Mouse (Mus musculus) forebrain, postnatal 0 days (tissue): ENCODE results near the gene Kcnma1. TPM values are rescaled to one million over a fixed set of nuclear protein-coding genes. Genes with fewer than 3 reads are reported as not detected.

Source experiments
- ATAC-seq: fragments of 200-750 bp; cut with Nextera tagmentation; 2 replicates; pipeline ENCODE4 v1.8.0; 2017; ENCODE audit warnings: mild to moderate bottlenecking, moderate library complexity
- DNase-seq: peaks from one replicate; pipeline ENCODE4 v3.0.0-alpha.2; 2015
- H3K27ac ChIP-seq: fragments of 300-500 bp; sonication (generic); 2 replicates; pipeline ENCODE4 v1.5.1; 2014; ENCODE audit warnings: low read depth, mild to moderate bottlenecking, antibody characterized with exemption, low read length, moderate library complexity, mixed read lengths
- H3K27me3 ChIP-seq: fragments of 300-500 bp; sonication (generic); 2 replicates; pipeline ENCODE4 v1.6.1; 2014; ENCODE audit warnings: mild to moderate bottlenecking, low read length, mixed read lengths; ENCODE audit not compliant: insufficient read depth
- H3K36me3 ChIP-seq: fragments of 300-500 bp; sonication (generic); 2 replicates; pipeline ENCODE4 v1.6.1; 2014; ENCODE audit warnings: mild to moderate bottlenecking, moderate library complexity; ENCODE audit not compliant: insufficient read depth
- H3K4me1 ChIP-seq: fragments of 300-500 bp; sonication (generic); 2 replicates; pipeline ENCODE4 v1.6.1; 2014; ENCODE audit warnings: antibody characterized with exemption; ENCODE audit not compliant: insufficient read depth
- H3K4me2 ChIP-seq: fragments of 300-500 bp; sonication (generic); 2 replicates; pipeline ENCODE4 v1.6.1; 2014; ENCODE audit warnings: low read depth, mild to moderate bottlenecking, moderate library complexity
- H3K4me3 ChIP-seq: fragments of 300-500 bp; sonication (generic); 2 replicates; pipeline ENCODE4 v1.5.1; 2014; ENCODE audit warnings: low read depth, low read length, mixed read lengths
- H3K9ac ChIP-seq: fragments of 300-500 bp; sonication (generic); 2 replicates; pipeline ENCODE4 v1.6.1; 2014; ENCODE audit warnings: mild to moderate bottlenecking
- H3K9me3 ChIP-seq: fragments of 300-500 bp; sonication (generic); 2 replicates; pipeline ENCODE4 v1.6.1; 2016; ENCODE audit warnings: low read length
- CTCF ChIP-seq: sonication (generic); IDR thresholded peaks from 2 replicates; pipeline ENCODE4 v1.5.1; 2016; ENCODE audit warnings: antibody characterized with exemption, control low read depth, low read depth
- WGBS: fragments of 180-500 bp; shearing (Covaris S2); extraction: QIAGEN DNeasy Blood & Tissue Kit; methylation state at CpG from one replicate; pipeline ENCODE4 v1.1.7; 2014; 5-methylcytosine and 5-hydroxymethylcytosine counted together
- polyA plus RNA-seq: library from polyadenylated mRNA; unstranded; fragments of >200 nt; fragmentation: Nextera tagmentation; extraction: Ambion mirVana; gene quantifications from 2 replicates; pipeline ENCODE4 v1.2.1, GENCODE M21; 2015
- total RNA-seq: library from RNA; depleted of rRNA; stranded (reverse); fragments of >200 nt; gene quantifications from 2 replicates; pipeline ENCODE4 v1.2.3, GENCODE M21; 2014

The Kcnma1 gene
- total and polyA plus RNA-seq, 2 experiments from 2014 or later: 18.7 to 35.8 TPM

GRCm38 (mm10) chr14:23877561-23877960 is 136.7 kb downstream of the Kcnma1 start:
- ATAC-seq: no peak
- no peak overlapping the region for H3K27ac ChIP-seq
- no peak for TF ChIP-seq CTCF

GRCm38 (mm10) chr14:23874545-23874944 is 139.7 kb downstream of the Kcnma1 start:
- no peak for TF ChIP-seq CTCF
- WGBS: 92% methylated on average over 2 of the region's 2 CpGs
- no peaks in the 10 kb centered on the region for H3K27me3 ChIP-seq
- no peak for DNase-seq
- H3K36me3 ChIP-seq: no peaks in the 10 kb centered on the region
- no peak overlapping the region for H3K4me2 ChIP-seq
- no peak overlapping the region for H3K27ac ChIP-seq
- H3K4me3 ChIP-seq: no peak overlapping the region
- H3K9me3 ChIP-seq: no peaks in the 10 kb centered on the region
- no peak overlapping the region for H3K9ac ChIP-seq
- ATAC-seq: no peak
- H3K4me1 ChIP-seq: no peaks in the 10 kb centered on the region

More at GRCm38 (mm10) chr14:23877561-23877960, 136.7 kb downstream of the Kcnma1 start:
- Histone ChIP-seq H3K4me2 (no peak overlapping the region), H3K9me3 (no peaks in the 10 kb centered on the region), H3K4me1 (no peaks in the 10 kb centered on the region), H3K27me3 (no peaks in the 10 kb centered on the region), H3K4me3 (no peak overlapping the region), H3K9ac (no peak overlapping the region), H3K36me3 (no peaks in the 10 kb centered on the region)
- 85% methylated on average over 5 of the region's 5 CpGs for WGBS
- DNase-seq: no peak

- Histone ChIP-seq H3K27me3 (no peaks in the 10 kb centered on the region), H3K36me3 (no peaks in the 10 kb centered on the region), H3K9ac (no peak overlapping the region), H3K4me3 (no peak overlapping the region), H3K4me1 (no peaks in the 10 kb centered on the region), H3K27ac (no peak overlapping the region), H3K4me2 (no peak overlapping the region), H3K9me3 (no peaks in the 10 kb centered on the region)
- ATAC-seq (no peak), DNase-seq (no peak)
- WGBS: 71% methylated on average over 4 of the region's 4 CpGs
- no peak for TF ChIP-seq CTCF
Measured at GRCm38 (mm10) chr14:23857034-23857433, 157.3 kb downstream of the Kcnma1 start.

GRCm38 (mm10) chr14:23854946-23855345 is 159.3 kb downstream of the Kcnma1 start:
- H3K27me3 ChIP-seq: no peaks in the 10 kb centered on the region
- no peak overlapping the region for H3K4me3 ChIP-seq
- no peaks in the 10 kb centered on the region for H3K36me3 ChIP-seq
- H3K9ac ChIP-seq: no peak overlapping the region
- 75% methylated on average over 2 of the region's 2 CpGs for whole genome bisulfite sequencing
- H3K27ac ChIP-seq: no peak overlapping the region
- no peak overlapping the region for H3K4me2 ChIP-seq
- no peak for DNase-seq
- no peaks in the 10 kb centered on the region for H3K9me3 ChIP-seq
- no peaks in the 10 kb centered on the region for H3K4me1 ChIP-seq
- no peak for ATAC-seq
- no peak for TF ChIP-seq CTCF

- Histone ChIP-seq H3K9me3 (no peaks in the 10 kb centered on the region), H3K4me3 (no peak overlapping the region), H3K27me3 (no peaks in the 10 kb centered on the region), H3K36me3 (no peaks in the 10 kb centered on the region), H3K9ac (no peak overlapping the region), H3K4me2 (no peak overlapping the region), H3K27ac (no peak overlapping the region), H3K4me1 (no peaks in the 10 kb centered on the region)
- ATAC-seq (peak; percentile 74), DNase-seq (peak; percentile 10)
- no peak for TF ChIP-seq CTCF
- WGBS: 10% methylated on average over 6 of the region's 6 CpGs
Measured at GRCm38 (mm10) chr14:23848529-23849141, 165.7 kb downstream of the Kcnma1 start.

- H3K9me3 ChIP-seq: no peaks in the 10 kb centered on the region
- no peak for ATAC-seq
- H3K4me3 ChIP-seq: no peak overlapping the region
- no peak overlapping the region for H3K4me2 ChIP-seq
- H3K27ac ChIP-seq: no peak overlapping the region
- H3K36me3 ChIP-seq: no peaks in the 10 kb centered on the region
- TF ChIP-seq CTCF: no peak
- no peaks in the 10 kb centered on the region for H3K4me1 ChIP-seq
- DNase-seq: no peak
- H3K27me3 ChIP-seq: no peaks in the 10 kb centered on the region
- H3K9ac ChIP-seq: no peak overlapping the region
- 67% methylated on average over 4 of the region's 4 CpGs for WGBS
Measured at GRCm38 (mm10) chr14:23846706-23847105, 167.6 kb downstream of the Kcnma1 start.

- DNase-seq (no peak), ATAC-seq (no peak)
- Histone ChIP-seq H3K27me3 (no peaks in the 10 kb centered on the region), H3K9me3 (no peaks in the 10 kb centered on the region), H3K4me3 (no peak overlapping the region), H3K9ac (no peak overlapping the region), H3K4me2 (no peak overlapping the region), H3K4me1 (no peaks in the 10 kb centered on the region; the same call in 1 of the 2 replicates), H3K27ac (no peak overlapping the region), H3K36me3 (no peaks in the 10 kb centered on the region)
- TF ChIP-seq CTCF: no peak
- 76% methylated on average over 3 of the region's 3 CpGs for WGBS
Measured at GRCm38 (mm10) chr14:23842025-23842424, 172.3 kb downstream of the Kcnma1 start.
